Mouse (Mus musculus) monocyte, adult 5-6 weeks (primary cell): ENCODE results near the gene Nisch. TPM values are rescaled to one million over a fixed set of nuclear protein-coding genes. Genes with fewer than 3 reads are reported as not detected.
A peak's percentile ranks its signal among the peaks of the same experiment; 100 is the strongest.

Source experiments
- ATAC-seq: fragments of 153-309, 156-312 bp; replicated peaks from 2 replicates; pipeline ENCODE4 v1.8.0; 2017; ENCODE audit warnings: mild to moderate bottlenecking; ENCODE audit not compliant: low TSS enrichment, insufficient number of reproducible peaks, severe bottlenecking, poor library complexity, low FRiP score
- total RNA-seq: library from RNA; stranded (forward); fragments of 200-1000, 200-491, 200-594 nt; gene quantifications from 3 replicates; pipeline ENCODE4 v1.2.3, GENCODE M21; 2017

Gene Nisch
- total RNA-seq = 88.8 to 157 TPM (median 111 TPM) in 3 replicates

- ATAC-seq = no peak
Observed at GRCm38 (mm10) chr14:31216846-31217245, at the start of gene Nisch. Nisch (minus strand) TSS chr14:31216946.

GRCm38 (mm10) chr14:31260932-31261331 lies 44.2 kb upstream of the Nisch start:
- no peak for ATAC-seq

DNA sequence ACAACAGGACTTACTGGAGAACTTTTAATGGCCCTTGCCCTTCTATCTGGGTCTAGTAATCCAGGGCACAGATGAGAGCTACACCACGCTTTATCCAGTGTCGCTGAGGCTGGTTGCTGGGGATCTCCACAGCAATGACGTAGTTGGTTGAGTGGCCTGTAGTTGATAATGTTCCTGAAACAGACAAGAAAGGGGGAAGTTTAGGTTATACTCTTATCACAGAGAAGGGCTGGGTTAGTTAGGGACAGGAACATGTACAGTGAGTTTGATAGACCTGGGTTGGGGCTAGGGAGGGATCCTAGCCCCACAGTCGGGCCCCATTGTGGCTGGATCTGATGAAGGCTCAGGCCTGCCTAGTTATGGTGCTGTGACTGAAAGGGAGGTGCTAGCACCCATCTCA lies 43.6 kb upstream of the Nisch start:
- no peak for ATAC-seq

DNA sequence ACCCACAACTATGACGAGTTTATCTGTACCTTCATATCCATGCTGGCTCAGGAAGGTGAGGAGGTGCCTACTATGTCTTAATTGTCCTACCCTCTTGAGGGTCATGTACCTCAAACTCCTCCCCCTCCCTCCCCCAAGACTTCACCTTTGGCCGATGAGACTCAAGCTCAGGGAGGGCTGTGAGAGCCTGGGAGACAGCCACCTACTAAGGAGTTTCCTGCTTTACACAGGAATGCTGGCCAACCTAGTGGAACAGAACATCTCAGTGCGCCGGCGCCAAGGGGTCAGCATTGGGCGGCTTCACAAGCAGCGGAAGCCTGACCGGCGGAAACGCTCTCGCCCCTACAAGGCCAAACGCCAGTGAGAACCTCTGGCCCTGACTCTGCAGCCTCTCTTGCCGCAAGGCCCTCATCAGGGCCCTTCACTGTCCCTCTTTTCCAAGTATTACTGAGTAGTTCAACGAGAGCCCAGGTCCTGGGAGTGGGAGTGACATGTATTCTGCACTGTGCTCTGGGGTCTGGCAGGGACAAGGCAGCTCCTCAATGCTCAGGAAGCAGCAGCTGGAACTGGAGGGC lies 41.8 kb upstream of the Nisch start:
- no peak for ATAC-seq

DNA sequence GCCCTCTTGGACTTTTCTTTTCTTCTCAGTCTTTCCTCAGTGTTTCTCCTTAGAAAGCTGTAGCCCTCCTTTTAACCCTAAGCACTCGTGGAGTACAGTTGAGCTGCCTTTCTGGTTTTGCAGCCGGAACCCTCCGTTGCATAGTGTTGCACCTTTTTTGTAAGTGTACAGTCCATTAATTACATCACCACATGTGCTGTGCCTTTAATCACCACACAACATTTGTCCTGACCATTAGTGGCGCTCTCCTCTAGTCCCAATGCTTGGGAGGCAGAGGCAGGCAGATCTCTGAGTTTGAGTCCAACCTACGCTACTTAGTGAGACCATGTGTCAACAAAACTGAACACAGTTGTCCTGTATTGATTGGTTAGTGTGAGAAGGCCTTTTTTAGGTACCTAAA lies 35.3 kb upstream of the Nisch start:
- no peak for ATAC-seq

GRCm38 (mm10) chr14:31251626-31252025 lies 34.9 kb upstream of the Nisch start:
- ATAC-seq = 0 out of 2 replicates have a peak, but pooled peaks have one; percentile 7

DNA sequence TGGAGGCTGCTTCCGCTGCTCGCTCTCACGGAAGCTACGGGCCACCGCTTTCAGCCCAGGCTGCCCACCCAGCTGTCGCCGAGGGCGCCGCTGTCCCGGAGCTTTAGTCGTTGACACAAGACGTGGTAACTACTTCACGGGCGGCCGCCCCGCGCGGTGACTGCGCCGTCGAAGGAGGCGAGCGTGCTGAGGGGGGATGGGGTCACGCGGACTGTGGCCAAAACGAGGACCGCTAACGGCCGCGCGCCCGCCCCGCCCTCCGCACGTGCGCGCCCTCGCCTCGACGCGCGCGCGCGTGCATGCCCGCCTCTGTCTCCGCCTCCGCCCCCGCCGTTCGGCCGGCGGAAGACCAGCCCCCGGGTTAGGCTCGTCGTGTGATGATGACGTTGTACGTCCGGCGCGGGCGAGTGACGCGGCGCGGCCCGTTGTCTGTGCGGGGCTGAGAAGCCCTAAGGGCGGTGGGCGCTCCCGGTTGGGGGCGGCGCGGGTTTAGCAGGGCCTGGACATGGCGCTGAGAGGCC lies 34.4 kb upstream of the Nisch start, which contains the start of the genes Phf7 and Bap1:
Gene Phf7, minus strand, starts transcription at position 234 of the 521 bp plus-strand sequence.
Gene Bap1, plus strand, starts transcription at position 367 of the 521 bp plus-strand sequence.
- ATAC-seq = peak; percentile 86

DNA sequence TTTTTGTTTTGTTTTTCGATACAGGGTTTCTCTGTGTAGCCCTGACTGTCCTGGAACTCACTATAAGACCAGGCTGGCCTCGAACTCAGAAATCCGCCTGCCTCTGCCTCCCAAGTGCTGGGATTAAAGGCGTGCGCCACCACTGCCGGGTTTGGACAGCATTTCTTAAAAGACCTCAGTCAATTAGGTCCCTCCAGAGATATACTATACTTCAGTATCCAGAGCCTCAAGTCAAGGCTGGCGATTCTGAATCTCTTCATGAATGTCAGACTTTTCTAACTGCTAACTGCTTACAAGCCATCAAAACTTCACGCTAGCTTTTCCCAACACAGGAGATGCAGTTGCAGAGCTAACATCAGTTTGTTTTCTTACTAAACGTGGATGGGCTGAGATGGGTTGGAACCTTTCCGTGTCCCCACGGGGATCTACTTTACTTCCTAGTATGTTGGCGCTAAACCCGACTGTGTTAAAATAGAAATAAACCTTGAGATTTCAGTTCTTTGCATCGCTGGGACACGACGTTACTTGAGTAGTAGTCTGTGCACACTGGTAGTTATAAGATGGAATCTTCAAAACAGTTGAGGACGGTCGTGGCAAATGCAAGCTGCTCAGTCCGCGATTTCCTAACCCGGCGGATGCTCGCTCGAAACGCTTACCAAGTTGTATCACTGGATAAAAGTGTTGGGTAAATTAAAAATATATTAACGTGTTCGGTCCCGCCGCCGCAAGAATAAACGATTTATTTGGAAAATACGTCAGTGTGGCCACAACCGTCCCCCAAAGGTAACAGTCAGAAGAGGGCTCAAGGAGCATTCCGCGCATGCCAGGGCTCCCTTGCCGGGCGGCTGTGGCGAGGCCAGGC lies 33.7 kb upstream of the Nisch start:
- no peak; the same call in 1 of the 2 replicates for ATAC-seq

DNA sequence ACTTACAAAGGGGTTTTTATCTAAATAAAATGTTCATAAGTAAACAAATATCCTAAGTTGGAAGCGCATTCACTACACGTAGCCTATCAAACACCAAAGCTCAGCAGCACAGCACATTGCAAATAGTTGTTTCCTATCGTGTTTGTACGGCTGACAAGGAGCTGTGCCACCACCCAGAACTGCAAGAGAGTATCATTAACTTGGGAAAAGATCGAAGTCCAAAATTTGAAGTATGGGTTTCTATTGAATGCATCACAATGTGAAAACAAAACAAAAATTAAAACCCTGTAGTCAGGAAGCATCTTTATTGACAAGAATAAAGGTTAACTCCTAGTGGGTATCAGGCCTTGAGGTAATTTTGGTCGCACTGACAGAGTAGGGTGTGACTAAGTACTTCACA lies 31.6 kb upstream of the Nisch start:
- no peak for ATAC-seq

DNA sequence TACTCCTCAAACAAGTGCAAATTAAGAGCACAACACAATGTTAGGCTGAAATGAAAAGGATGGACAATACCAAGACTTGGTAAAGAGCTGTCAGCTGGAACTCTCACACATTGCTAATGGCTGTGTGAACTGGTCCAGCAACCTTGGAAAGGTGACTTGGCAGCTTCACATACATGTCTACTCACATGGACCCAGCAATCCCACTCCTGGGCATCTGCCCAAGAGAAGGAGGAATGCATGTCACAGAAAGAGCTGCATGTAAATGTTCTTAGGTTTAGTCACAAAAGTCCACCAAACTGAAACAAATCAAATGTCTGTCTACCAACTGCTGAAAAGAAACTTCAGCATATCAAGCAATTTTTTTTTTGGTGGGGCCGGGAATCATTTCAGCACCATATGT lies 29.2 kb upstream of the Nisch start:
- no peak for ATAC-seq

- no peak for ATAC-seq
Observed at GRCm38 (mm10) chr14:31244777-31245176, 28.0 kb upstream of the Nisch start.

GRCm38 (mm10) chr14:31240528-31240927 lies 23.8 kb upstream of the Nisch start:
- ATAC-seq = no peak

DNA sequence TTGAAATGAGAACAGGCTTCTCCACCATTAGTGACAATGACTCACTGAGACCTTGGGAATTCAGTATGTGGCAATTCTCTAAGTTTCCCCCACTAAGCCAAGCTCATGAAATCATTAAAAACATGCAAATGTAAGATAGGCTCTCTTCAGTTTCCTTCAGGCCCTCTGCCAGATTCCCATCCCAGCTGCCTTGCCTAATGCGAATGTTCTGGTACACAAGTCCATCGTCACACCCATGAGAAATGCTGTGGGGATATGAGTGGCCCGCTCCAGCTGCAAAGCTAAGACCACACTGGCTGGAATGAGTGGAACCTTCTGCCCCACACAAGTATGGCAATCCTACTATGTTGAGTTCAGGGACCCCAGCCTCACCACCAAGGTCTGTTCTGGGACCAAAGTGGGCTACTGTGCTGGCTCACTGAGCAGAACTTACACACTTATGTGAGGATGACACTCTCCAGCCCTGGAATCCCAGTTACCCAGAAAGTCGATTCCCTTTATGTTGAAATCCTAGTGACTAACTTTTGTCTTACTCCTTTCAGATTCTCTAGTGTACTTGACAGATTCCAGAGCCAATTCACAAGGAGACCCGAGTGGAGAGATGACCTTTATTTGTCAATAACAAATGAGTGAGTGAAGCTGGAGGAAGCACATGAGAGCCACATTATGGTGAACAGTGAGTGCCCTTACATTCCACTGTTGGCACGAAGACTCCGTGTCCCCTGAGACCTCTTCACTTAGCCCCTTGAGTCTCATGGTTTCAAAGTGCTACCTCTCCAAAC lies 20.5 kb upstream of the Nisch start:
- ATAC-seq = no peak

GRCm38 (mm10) chr14:31233996-31234591 lies 17.3 kb upstream of the Nisch start:
- peak; percentile 85 for ATAC-seq

- no peak for ATAC-seq
Observed at GRCm38 (mm10) chr14:31233070-31233995, 16.6 kb upstream of the Nisch start.

- ATAC-seq = no peak
Observed at GRCm38 (mm10) chr14:31232404-31233069, 15.8 kb upstream of the Nisch start.

DNA sequence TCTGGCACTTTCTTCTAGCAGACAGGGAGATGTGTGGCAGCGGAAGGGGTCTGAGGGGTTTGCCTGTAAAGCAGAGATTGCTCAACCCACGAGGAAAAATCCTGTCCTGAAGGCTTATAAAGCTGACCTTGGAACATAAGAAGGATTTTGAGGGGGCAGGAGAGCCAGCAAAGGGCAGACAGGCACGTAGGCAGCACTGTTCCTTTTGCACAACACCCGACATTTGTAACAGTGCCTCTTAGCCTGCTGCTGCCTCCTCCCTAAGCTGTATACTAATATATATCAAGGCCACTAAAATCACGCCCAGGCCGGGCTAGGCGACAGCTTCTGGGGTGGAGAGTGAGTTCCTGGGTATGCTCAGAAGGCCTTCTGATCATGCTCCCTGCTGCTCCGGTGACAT lies 13.7 kb upstream of the Nisch start:
- no peak for ATAC-seq
